Mouse (Mus musculus) lung, adult 2 months (tissue): ENCODE measurements around the gene Hhipl1.
A peak's percentile ranks its signal among the peaks of the same experiment; 100 is the strongest.

Experiments used
- CTCF ChIP-seq: fragments of 200-500 bp; IDR thresholded peaks from 2 replicates; pipeline ENCODE4 v1.5.1; 2011; ENCODE audit warnings: mild to moderate bottlenecking, low read length, control low read depth; ENCODE audit not compliant: insufficient read depth
- POLR2A ChIP-seq: fragments of 200-500 bp; IDR thresholded peaks from 2 replicates; pipeline ENCODE4 v1.6.1; 2011; ENCODE audit warnings: low read depth, mild to moderate bottlenecking, control low read depth, low read length, borderline replicate concordance; ENCODE audit errors: extremely low read depth

GRCm38 (mm10) chr12:108363796-108364195, 57.7 kb downstream of the Hhipl1 start:
- TF ChIP-seq POLR2A: no peak
- peak; percentile 91 for TF ChIP-seq CTCF
